Mouse (Mus musculus) heart, embryonic 11.5 days (tissue): Measurements from ENCODE around the gene Vps9d1. TPM values are rescaled to one million over a fixed set of nuclear protein-coding genes. Genes with fewer than 3 reads are reported as not detected.

ENCODE experiments used
- ATAC-seq: fragments of 200-750 bp; cut with Nextera tagmentation; replicated peaks from 2 replicates; pipeline ENCODE4 v1.8.0; 2017; ENCODE audit warnings: moderate library complexity; ENCODE audit not compliant: insufficient number of reproducible peaks, low FRiP score, low TSS enrichment
- H3K27ac ChIP-seq: fragments of 300-500 bp; sonication (generic); 2 replicates; pipeline ENCODE4 v1.5.1; 2014; ENCODE audit warnings: mild to moderate bottlenecking, low read depth, low read length
- H3K27me3 ChIP-seq: fragments of 300-500 bp; sonication (generic); 2 replicates; pipeline ENCODE4 v1.6.1; 2014; ENCODE audit warnings: mild to moderate bottlenecking, low read length, mixed read lengths; ENCODE audit not compliant: control insufficient read depth, insufficient read depth
- H3K36me3 ChIP-seq: fragments of 300-500 bp; sonication (generic); 2 replicates; pipeline ENCODE4 v1.6.1; 2014; ENCODE audit warnings: mild to moderate bottlenecking, low read length, moderate library complexity, mixed read lengths; ENCODE audit not compliant: control insufficient read depth, insufficient read depth
- H3K4me1 ChIP-seq: fragments of 300-500 bp; sonication (generic); 2 replicates; pipeline ENCODE4 v1.6.1; 2014; ENCODE audit warnings: low read length; ENCODE audit not compliant: control insufficient read depth, insufficient read depth
- H3K4me2 ChIP-seq: fragments of 300-500 bp; sonication (generic); 2 replicates; pipeline ENCODE4 v1.6.1; 2014; ENCODE audit warnings: mild to moderate bottlenecking, moderate library complexity
- H3K4me3 ChIP-seq: fragments of 300-500 bp; sonication (generic); 2 replicates; pipeline ENCODE4 v1.5.1; 2014; ENCODE audit warnings: low read depth, low read length
- H3K9ac ChIP-seq: fragments of 300-500 bp; sonication (generic); 2 replicates; pipeline ENCODE4 v1.6.1; 2014; ENCODE audit warnings: mild to moderate bottlenecking, low read depth, low read length, moderate library complexity
- H3K9me3 ChIP-seq: fragments of 300-500 bp; sonication (generic); replicated peaks from 2 replicates; pipeline ENCODE4 v1.6.1; 2016; ENCODE audit warnings: low read length; ENCODE audit not compliant: control insufficient read depth
- WGBS: fragments of 180-500 bp; shearing (Covaris S2); extraction: QIAGEN DNeasy Blood & Tissue Kit; methylation state at CpG from one replicate; pipeline ENCODE4 v1.1.7; 2014; ENCODE audit not compliant: insufficient replicate concordance; 5-methylcytosine and 5-hydroxymethylcytosine counted together
- polyA plus RNA-seq: library from polyadenylated mRNA; unstranded; fragments of >200 nt; fragmentation: Nextera tagmentation; extraction: Ambion mirVana; gene quantifications from 2 replicates; pipeline ENCODE4 v1.2.1, GENCODE M21; 2014

The Vps9d1 gene
- 16.8 and 19.8 TPM in 2 replicates for polyA plus RNA-seq

GRCm38 (mm10) chr8:123254099-123254885 is at the start of gene Vps9d1, which contains the start of gene Zfp276:
TSS of gene Vps9d1 (minus strand) at chr8:123254348.
TSS of gene Zfp276 (plus strand) at chr8:123254195.
- ATAC-seq: peak; percentile 93
- Histone ChIP-seq H3K9me3 (no peaks in the 10 kb centered on the region), H3K27me3 (no peaks in the 10 kb centered on the region), H3K9ac (peak within 1 kb of the TSS; percentile 97), H3K36me3 (peaks cover 28% of the 10 kb centered on the region), H3K4me2 (peak within 1 kb of the TSS; percentile 97), H3K4me1 (peaks cover 24% of the 10 kb centered on the region), H3K27ac (peak within 1 kb of the TSS; percentile 87), H3K4me3 (peak within 1 kb of the TSS; percentile 99)
- WGBS: under 1% methylated on average over 89 of the region's 99 CpGs

DNA sequence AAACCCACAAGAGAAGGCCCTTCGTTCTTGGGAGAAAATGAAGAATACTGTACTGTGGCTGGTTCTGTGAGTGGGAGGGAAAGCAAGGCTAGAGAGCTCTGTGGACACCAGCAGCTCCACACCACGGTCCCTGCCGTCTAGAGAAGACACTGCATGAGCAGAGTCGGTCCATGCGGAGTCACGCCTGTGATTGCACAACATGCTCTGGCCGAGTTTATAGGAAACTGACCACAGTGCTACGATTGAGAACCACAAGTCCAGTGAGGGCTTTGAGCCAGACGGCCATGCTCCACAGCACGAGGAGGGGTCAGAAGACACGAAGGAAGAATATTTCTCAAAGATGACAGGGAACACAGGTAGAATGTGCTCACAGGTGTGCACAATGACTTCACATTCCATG is 44.2 kb upstream of the Vps9d1 start:
- H3K4me3 ChIP-seq: no peak overlapping the region
- H3K4me1 ChIP-seq: no peaks in the 10 kb centered on the region
- no peak overlapping the region for H3K4me2 ChIP-seq
- 90% methylated on average over 11 of the region's 11 CpGs for WGBS
- H3K27ac ChIP-seq: no peak overlapping the region
- no peak for ATAC-seq
- no peaks in the 10 kb centered on the region for H3K9me3 ChIP-seq
- H3K27me3 ChIP-seq: no peaks in the 10 kb centered on the region
- no peak overlapping the region for H3K9ac ChIP-seq
- H3K36me3 ChIP-seq: peaks cover 5% of the 10 kb centered on the region; the same call in 1 of the 2 replicates

DNA sequence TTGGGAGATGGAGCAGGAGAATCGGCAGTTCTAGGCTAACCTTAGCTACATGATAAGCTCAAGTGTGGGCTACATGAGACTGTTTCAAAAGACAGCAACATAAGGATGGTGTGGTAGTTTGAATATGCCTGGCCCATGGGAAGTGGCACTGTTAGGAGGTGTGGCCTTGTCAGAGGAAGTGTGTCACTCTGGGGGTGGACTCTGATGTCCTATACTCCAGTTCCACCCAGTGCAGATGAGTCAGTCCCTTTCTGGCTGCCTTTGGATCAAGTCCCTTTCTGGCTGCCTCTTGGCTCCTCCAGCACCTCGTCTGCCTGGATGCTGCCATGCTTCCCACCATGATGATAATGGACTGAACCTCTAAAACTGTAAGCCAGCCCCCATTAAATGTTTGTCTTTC is 38.6 kb upstream of the Vps9d1 start:
- peaks cover 19% of the 10 kb centered on the region; the same call in 1 of the 2 replicates for H3K36me3 ChIP-seq
- no peaks in the 10 kb centered on the region for H3K9me3 ChIP-seq
- 87% methylated on average over 2 of the region's 2 CpGs for WGBS
- H3K4me3 ChIP-seq: no peak overlapping the region
- H3K27ac ChIP-seq: no peak overlapping the region
- H3K4me2 ChIP-seq: no peak overlapping the region
- no peaks in the 10 kb centered on the region for H3K27me3 ChIP-seq
- peaks cover 4% of the 10 kb centered on the region; the same call in 1 of the 2 replicates for H3K4me1 ChIP-seq
- no peak; the same call in 1 of the 2 replicates for ATAC-seq
- H3K9ac ChIP-seq: no peak overlapping the region

GRCm38 (mm10) chr8:123292281-123292680 is 38.1 kb upstream of the Vps9d1 start:
- Histone ChIP-seq H3K36me3 (peaks cover 23% of the 10 kb centered on the region; the same call in 1 of the 2 replicates), H3K27ac (no peak overlapping the region), H3K9me3 (no peaks in the 10 kb centered on the region), H3K4me1 (peaks cover 4% of the 10 kb centered on the region; the same call in 1 of the 2 replicates), H3K27me3 (no peaks in the 10 kb centered on the region), H3K4me2 (no peak overlapping the region), H3K4me3 (no peak overlapping the region), H3K9ac (no peak overlapping the region)
- ATAC-seq: no peak
- WGBS: 84% methylated on average over 3 of the region's 3 CpGs

GRCm38 (mm10) chr8:123291716-123292115 is 37.6 kb upstream of the Vps9d1 start:
- H3K27ac ChIP-seq: no peak overlapping the region
- H3K36me3 ChIP-seq: peaks cover 23% of the 10 kb centered on the region; the same call in 1 of the 2 replicates
- WGBS: 56% methylated on average over 8 of the region's 8 CpGs
- no peak overlapping the region for H3K4me3 ChIP-seq
- H3K4me1 ChIP-seq: peaks cover 4% of the 10 kb centered on the region; the same call in 1 of the 2 replicates
- ATAC-seq: no peak
- no peaks in the 10 kb centered on the region for H3K9me3 ChIP-seq
- H3K4me2 ChIP-seq: no peak overlapping the region
- no peaks in the 10 kb centered on the region for H3K27me3 ChIP-seq
- H3K9ac ChIP-seq: 0 out of 2 replicates have a peak overlapping the region, but pooled peaks have one; percentile 28

GRCm38 (mm10) chr8:123290679-123291078 is 36.5 kb upstream of the Vps9d1 start:
- Histone ChIP-seq H3K4me1 (peaks cover 4% of the 10 kb centered on the region; the same call in 1 of the 2 replicates), H3K4me2 (no peak overlapping the region), H3K36me3 (peaks cover 20% of the 10 kb centered on the region; the same call in 1 of the 2 replicates), H3K9ac (no peak overlapping the region), H3K27ac (no peak overlapping the region), H3K27me3 (no peaks in the 10 kb centered on the region), H3K4me3 (no peak overlapping the region), H3K9me3 (no peaks in the 10 kb centered on the region)
- WGBS: 90% methylated on average over 8 of the region's 8 CpGs
- ATAC-seq: no peak

- no peak for ATAC-seq
- Histone ChIP-seq H3K4me3 (no peak overlapping the region), H3K9ac (no peak overlapping the region), H3K4me2 (no peak overlapping the region), H3K27me3 (no peaks in the 10 kb centered on the region), H3K27ac (no peak overlapping the region), H3K4me1 (peaks cover 4% of the 10 kb centered on the region; the same call in 1 of the 2 replicates), H3K9me3 (no peaks in the 10 kb centered on the region), H3K36me3 (peaks cover 20% of the 10 kb centered on the region; the same call in 1 of the 2 replicates)
- 75% methylated on average over 4 of the region's 4 CpGs for WGBS
Measured at GRCm38 (mm10) chr8:123290166-123290565, 36.0 kb upstream of the Vps9d1 start.

DNA sequence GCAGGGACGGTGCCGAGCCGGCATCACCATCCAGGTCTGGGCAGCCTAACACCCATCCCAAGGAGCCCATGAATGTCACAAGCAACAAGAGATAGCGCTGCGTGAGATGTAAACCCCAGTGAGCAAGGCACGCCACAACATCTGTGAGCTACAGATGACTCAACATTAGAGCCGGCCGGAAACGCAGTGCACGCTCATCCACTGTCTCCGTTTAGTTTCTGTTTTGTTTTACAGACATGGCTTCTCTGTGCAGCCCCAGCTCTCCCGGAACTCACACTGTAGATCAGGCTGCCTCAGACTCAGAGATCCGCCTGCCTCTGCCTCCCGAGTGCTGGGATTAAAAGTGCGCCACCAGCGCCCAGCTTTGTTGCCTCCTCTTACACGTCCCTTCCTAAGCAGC is 33.2 kb upstream of the Vps9d1 start:
- Histone ChIP-seq H3K4me2 (no peak overlapping the region), H3K9me3 (no peaks in the 10 kb centered on the region), H3K4me3 (no peak overlapping the region), H3K27me3 (no peaks in the 10 kb centered on the region), H3K27ac (no peak overlapping the region), H3K4me1 (peaks cover 7% of the 10 kb centered on the region; the same call in 1 of the 2 replicates), H3K36me3 (peaks cover 18% of the 10 kb centered on the region; the same call in 1 of the 2 replicates), H3K9ac (no peak overlapping the region)
- ATAC-seq: no peak
- 91% methylated on average over 17 of the region's 17 CpGs for WGBS
